Mouse (Mus musculus): ENCODE measurements around the gene Slc39a9.

Slc39a9 gene

DNA sequence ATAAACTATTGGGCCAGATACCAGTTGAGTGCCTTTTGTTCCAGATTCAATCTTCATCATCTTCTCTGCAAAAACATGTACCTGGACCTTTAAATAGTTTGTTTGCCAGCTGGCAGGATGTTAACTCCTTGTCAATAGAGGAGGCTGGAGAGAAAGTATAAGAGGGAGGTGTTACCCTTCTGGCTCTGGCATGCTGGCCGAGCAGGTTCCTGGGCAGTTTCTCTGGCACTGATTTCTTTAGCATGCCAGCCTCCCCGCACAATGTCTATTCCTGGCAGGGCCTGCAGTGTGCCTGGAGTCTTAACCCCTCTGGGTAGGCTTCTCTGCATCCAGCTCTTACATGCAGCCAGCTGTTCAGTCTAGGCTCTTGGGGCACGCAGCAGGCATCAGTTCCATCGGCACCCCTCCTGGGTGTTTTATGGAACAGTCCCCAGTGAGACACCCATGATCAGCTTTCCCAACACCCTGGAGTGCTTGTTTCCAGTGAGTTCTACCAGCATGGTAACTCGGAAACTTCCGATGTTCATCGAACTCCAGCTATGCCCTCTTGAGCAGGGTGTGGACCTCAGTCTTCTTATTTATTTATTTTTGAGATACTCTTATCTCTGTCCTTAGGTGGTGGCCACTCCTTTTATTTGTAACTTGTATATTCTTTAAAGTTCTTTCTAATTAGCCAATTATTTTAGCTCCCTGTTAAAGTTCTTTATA, 10.4 kb downstream of the Slc39a9 start:
- DNase-seq (ENCODE audit: low spot score): no peak

GRCm38 (mm10) chr12:80654659-80655025, 11.0 kb downstream of the Slc39a9 start:
- DNase-seq (ENCODE audit: low spot score): no peak

GRCm38 (mm10) chr12:80658661-80659060, 15.0 kb downstream of the Slc39a9 start:
- no peak for DNase-seq (ENCODE audit: low spot score)

DNA sequence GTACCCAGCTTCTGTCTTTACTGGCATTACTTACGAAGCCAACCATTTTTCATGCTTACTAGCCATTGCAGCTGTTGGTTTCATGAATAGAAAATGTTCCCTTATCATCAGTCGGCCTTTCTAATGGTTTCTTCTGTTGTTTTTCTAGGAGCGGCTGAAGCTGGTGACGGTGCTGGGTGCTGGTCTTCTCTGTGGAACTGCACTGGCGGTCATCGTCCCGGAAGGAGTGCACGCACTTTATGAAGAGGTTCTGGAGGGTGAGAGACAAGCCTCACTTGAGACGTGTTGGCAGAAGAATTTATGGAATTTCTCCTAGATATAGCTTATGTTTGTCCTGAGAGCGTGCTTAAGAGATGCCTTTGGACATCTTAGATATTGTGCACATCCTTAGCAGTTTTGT, 18.6 kb downstream of the Slc39a9 start:
- DNase-seq (ENCODE audit: low spot score): no peak

DNA sequence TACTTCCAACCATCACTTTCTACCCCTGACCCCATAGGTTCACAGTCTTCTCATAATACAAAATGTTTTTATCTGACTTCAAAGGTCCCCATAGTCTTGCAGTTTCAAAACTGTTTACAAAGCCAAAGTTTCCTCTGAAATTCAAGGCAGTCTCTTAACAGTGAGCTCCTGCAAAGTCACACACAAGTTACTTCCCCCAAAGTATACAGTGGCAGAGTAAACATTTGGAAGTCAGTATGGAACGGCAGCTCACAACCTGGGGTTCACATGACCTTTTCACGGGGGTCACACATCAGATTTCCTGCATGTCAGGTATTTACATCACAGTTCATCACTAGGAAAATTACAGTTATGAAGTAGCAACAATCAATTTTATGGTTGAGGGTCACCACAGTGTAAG, 20.3 kb downstream of the Slc39a9 start:
- DNase-seq (ENCODE audit: low spot score): no peak

GRCm38 (mm10) chr12:80668391-80668790, 24.7 kb downstream of the Slc39a9 start:
- no peak for DNase-seq (ENCODE audit: low spot score)

GRCm38 (mm10) chr12:80673170-80673569, 29.5 kb downstream of the Slc39a9 start:
- DNase-seq (ENCODE audit: low spot score): peak; percentile 38

DNA sequence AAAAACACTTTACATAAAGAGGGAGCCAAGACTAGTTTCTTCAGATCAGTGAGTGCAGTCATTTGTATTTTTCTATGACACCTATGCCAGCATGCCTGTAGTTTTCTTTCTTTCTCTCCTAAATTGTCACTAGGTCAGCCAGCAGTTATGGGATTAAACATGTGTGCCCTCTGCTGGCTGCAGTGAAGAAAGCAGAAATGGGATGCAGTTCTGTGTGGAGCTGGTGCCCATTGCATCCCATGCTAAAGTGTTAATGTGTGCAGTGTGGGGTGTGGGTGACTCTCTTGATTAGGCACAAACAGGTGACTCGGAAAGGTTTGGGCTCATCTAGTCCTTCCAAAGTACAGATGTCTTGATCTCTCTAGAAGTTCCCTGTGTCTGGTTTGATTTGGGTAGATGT, 37.7 kb downstream of the Slc39a9 start:
- DNase-seq (ENCODE audit: low spot score): peak; percentile 31

GRCm38 (mm10) chr12:80683554-80683953, 39.9 kb downstream of the Slc39a9 start:
- DNase-seq (ENCODE audit: low spot score): no peak

DNA sequence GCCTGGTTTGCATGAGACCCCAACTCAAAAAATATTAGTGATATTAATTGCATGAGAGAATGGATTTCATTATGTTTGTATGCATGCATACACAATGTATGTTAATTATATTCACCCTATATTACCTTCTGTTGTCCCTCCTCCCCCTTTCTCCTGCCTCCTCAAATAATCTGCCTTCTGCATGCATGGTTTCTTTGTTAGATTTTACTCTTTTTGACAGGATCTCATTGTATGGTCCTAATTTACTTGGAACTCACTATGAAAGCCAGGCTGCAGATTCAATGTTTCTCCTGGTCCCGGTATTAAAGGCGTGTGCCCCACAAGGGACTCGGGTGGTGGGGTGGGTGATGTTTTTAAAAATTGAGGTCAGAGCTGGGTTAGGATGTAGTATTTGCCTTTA, 40.6 kb downstream of the Slc39a9 start:
- no peak for DNase-seq (ENCODE audit: low spot score)

- DNase-seq (ENCODE audit: low spot score): no peak
These were observed 44.1 kb downstream of the Slc39a9 start for GRCm38 (mm10) chr12:80687788-80688211.

DNA sequence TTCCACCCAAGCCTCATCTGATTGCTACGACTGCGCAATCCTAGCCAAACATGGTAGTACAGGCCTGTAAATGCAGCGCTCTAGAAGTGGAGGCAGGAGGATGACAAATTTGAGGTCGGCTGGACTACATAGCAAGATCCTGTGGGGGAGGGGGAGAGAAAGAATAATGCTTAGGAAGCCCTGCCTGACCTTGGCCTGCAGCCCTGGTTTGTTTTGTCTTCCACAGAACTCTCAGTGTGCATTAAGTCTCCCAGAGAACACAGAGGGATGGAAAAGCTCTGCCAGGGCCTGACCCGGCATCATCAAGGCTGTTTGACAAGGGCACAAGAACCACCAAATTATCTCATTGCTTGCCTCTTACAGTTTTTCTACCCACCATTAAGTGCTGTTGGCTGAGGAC, 46.0 kb downstream of the Slc39a9 start:
- DNase-seq (ENCODE audit: low spot score): no peak

DNA sequence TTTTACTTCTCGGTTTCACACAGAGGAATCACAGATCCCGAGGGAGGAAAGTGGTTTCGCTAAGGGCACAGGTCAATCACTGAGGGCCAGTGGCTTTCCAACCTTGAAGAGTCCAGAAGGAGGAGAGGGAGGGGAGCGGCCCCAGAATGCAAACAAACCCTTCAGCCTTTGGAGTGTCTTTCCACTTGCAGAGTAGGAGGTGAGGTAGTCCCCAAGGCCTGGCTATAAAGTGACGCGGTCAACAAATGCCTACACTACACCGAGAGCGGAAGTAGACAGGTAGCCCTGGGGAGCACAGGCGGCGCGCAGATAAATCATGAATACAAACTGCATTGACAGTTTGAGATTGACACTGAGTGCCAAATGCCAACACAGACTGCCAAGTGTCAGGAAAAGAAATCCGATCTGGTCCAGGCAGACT, 48.0 kb downstream of the Slc39a9 start:
- DNase-seq (ENCODE audit: low spot score): no peak

- DNase-seq (ENCODE audit: low spot score): no peak
These were observed 48.7 kb downstream of the Slc39a9 start, which contains the start of gene Plekhd1 for GRCm38 (mm10) chr12:80692269-80692972. TSS of gene Plekhd1 (plus strand) at chr12:80692591.

- no peak for DNase-seq (ENCODE audit: low spot score)
These were observed 50.0 kb downstream of the Slc39a9 start for GRCm38 (mm10) chr12:80693700-80694099.

- DNase-seq (ENCODE audit: low spot score): no peak
These were observed 51.3 kb downstream of the Slc39a9 start for GRCm38 (mm10) chr12:80695004-80695403.

- no peak for DNase-seq (ENCODE audit: low spot score)
These were observed 55.0 kb downstream of the Slc39a9 start for GRCm38 (mm10) chr12:80698526-80699143.

DNA sequence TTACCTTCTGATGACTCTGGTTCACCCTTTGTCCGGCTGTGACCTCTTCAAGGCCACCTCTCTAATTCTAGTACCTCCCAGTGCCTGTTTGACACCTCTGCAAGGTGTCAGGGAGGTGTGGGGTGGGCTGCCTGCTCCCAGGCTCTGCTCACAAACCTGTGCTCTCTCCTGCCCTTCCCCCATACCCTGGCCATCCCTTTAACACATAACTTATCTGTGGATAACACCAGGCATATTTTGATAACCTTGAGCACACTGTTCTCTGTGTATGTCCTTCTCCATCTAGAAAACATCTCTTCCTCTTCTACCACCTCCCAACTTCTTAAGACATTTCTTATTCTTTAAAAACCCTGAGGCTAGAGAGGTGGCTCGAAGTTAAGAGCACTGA, 55.5 kb downstream of the Slc39a9 start:
- no peak for DNase-seq (ENCODE audit: low spot score)

DNA sequence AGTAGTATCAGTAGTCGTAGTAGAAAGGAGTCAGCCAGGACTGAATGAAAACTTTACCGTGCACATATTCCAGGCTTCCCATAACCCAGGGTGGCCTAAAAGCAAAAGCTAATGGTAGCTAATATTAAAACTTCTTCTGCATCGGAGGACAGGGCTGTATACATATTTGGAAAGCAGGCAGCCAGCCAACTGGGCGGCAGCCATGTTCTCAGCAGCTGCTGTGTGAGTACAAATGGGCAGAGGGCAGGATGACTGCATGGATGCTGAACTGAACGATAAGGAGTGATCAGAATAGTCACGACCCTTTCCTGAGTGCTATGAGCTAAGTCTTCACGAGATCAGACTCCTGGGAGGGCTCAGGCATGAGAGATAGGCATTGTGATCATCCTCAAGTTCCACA, 57.6 kb downstream of the Slc39a9 start:
- DNase-seq (ENCODE audit: low spot score): no peak

DNA sequence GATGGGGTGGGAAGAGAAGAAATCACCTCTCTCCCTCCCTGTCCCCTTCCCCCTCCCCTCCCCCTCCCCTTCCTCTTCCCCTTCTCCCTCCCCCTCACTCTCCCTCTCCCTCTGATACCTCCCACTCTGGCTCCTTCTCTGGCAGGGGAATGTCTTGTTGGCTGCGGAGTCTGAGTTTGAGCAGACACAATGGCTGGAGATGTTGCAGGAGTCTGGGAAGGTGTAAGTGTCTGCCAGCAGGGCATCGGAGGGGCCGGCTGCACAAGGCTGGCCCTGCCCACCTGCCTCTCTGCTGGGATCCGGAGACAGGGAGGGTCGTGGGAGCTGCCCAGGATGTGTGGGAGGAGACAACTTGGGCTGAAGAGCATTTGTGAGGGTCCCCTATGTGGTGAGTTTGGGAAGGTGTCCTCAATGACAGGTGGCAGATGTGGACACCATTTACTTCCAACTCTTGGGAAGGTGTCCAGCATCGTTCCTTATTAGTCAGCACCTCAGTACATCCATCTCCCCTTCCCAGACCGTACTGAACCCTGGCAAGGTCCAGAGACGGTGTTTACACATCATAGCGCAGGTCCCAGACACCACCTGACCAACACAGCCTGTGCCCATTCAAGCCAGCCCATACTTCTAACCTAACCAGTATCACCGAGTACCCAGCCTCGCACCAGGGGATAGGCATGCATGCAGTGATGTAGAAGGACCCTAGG, 62.7 kb downstream of the Slc39a9 start:
- no peak for DNase-seq (ENCODE audit: low spot score)

DNA sequence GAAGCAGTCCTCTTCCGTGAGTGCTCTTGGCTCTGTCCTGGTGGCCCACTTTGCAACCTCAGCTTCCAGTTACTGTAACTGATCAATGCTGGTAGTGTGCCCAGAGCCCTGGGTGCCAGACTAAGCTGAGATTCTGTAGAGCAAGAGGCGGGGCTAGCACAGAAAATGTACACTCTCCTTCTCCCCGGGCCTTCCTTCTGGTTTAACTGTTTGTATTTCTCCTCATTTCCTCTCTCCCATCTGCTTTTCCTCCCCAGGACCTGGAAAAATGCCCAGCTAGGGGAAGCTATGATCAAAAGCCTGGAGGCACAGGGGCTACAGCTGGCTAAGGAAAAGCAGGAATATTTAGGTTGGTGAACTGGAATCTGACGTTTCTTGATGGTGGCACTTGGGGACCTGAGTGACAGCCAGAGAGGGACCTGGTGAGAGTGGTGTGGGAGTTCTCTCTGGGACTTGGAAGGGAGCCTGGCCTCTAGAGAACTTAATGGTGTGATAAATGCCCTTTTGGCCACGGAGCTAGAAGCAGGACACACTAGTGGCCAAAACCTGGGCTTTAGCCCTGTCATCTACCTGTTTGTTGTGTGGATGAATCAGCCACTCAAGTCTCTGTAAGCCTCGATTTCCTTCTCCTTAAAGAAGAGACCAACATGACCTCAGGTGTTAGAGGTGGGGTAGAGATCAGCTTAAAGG, 63.4 kb downstream of the Slc39a9 start:
- DNase-seq (ENCODE audit: low spot score): no peak

DNA sequence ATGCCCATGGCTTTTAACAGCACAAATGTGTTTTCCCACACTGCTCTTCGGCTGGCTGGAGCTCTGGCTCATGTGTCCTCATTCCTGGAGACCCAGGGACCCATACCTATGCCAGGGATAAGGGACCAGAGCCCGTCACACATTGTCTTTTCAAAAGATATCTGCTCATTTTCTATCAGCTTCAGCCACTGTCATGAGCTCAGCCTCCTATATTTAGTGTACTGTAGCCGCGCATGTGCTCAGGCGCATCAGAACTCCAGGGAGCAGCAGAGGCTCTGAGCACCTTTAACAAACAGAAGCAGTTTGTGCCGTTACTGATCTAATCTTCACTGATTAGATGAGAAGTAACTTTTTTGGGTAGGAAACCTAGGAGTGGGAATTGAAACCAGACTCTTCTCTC, 72.2 kb downstream of the Slc39a9 start:
- DNase-seq (ENCODE audit: low spot score): no peak
